19 mouse cellular contexts compared by ENCODE assay signal in the genomic region with DNA sequence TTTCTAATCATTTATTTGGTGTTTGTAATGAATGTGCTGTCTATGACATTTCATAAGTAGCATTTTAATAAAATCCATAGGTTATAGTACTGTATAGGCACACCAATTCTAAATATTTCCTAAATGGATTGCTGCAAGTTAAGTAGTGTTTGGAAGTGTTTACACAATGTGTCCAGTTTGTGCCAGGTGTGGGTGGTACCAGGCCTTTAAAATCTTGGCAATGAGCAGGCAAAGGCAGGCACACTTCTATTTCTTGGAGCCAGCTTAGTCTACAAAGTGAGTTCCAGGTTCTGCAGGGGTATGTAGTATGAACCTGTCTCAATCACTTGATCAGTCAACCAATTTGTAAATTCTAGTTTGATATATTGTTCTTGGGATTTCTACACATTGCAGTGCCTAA. TPM values are rescaled to one million over a fixed set of nuclear protein-coding genes. Genes with fewer than 3 reads are reported as not detected.
DNase-seq lines count a peak whose midpoint lies in the region; ATAC-seq and TF ChIP-seq lines count a peak whose summit lies in the region.
"Had no signal": no experiment of that assay in that cellular context is flagged by ENCODE, and none has a peak within 500 bp of the region (broad histone marks: within the 10 kb centered on the region; RNA-seq: fewer than 3 reads in every experiment).

No protein-coding gene starts in this region.

- no peaks in the 10 kb centered on the region for H3K36me3 ChIP-seq in liver, adult 2 months (ENCODE audit: control insufficient read depth, insufficient read depth, low read length)
- H3K36me3 ChIP-seq in hindbrain, embryonic 16.5 days (ENCODE audit: control insufficient read depth, insufficient read depth, low read length) = no peaks in the 10 kb centered on the region
- H3K36me3 ChIP-seq: embryonic facial prominence, embryonic 15.5 days; forebrain, embryonic 15.5 days; heart, embryonic 10.5 days; hindbrain, embryonic 10.5 days had no signal

- no peak overlapping the region for H3K4me3 ChIP-seq in gastrocnemius, adult 2 months
- H3K4me3 ChIP-seq in liver, adult 2 months (ENCODE audit: insufficient read depth, low read depth, low read length) = no peak overlapping the region
- no peak overlapping the region for H3K4me3 ChIP-seq in hindbrain, embryonic 16.5 days (ENCODE audit: low read length)
- H3K4me3 ChIP-seq: embryonic facial prominence, embryonic 15.5 days; erythroblast, embryonic 14.5 days; forebrain, embryonic 15.5 days; heart, embryonic 10.5 days; hindbrain, embryonic 10.5 days had no signal

- 0 out of 2 replicates have a peak, but pooled peaks cover 3% of the 10 kb centered on the region for H3K27me3 ChIP-seq in liver, adult 2 months (ENCODE audit: control insufficient read depth, insufficient read depth, low read length)
- H3K27me3 ChIP-seq in hindbrain, embryonic 16.5 days (replicated peaks; ENCODE audit: control insufficient read depth, insufficient read depth, low read length) = no peaks in the 10 kb centered on the region
- H3K27me3 ChIP-seq: embryonic facial prominence, embryonic 15.5 days; forebrain, embryonic 15.5 days had no signal

- intact Hi-C loops in gastrocnemius, adult 2 months (cut with DNase I) = no loop called here
- intact Hi-C loops in gastrocnemius, postnatal 36 days (cut with DNase I) = no loop called here

- H3K79me2 ChIP-seq in liver, adult 2 months (ENCODE audit: control insufficient read depth, insufficient read depth, low read length) = no peaks in the 10 kb centered on the region

- H3K9me3 ChIP-seq in hindbrain, embryonic 16.5 days (ENCODE audit: control insufficient read depth, low read length) = no peaks in the 10 kb centered on the region
- H3K9me3 ChIP-seq: embryonic facial prominence, embryonic 15.5 days; forebrain, embryonic 15.5 days; heart, embryonic 10.5 days; hindbrain, embryonic 10.5 days had no signal

- H3K4me1 ChIP-seq in liver, adult 2 months (ENCODE audit: control insufficient read depth, insufficient read depth, low read length) = no peaks in the 10 kb centered on the region
- H3K4me1 ChIP-seq in hindbrain, embryonic 16.5 days (ENCODE audit: control insufficient read depth, insufficient read depth, low read depth, low read length) = no peaks in the 10 kb centered on the region
- H3K4me1 ChIP-seq: embryonic facial prominence, embryonic 15.5 days; forebrain, embryonic 15.5 days; hindbrain, embryonic 10.5 days had no signal

- no peak for DNase-seq in gastrocnemius, adult 2 months
- no peak for DNase-seq in gastrocnemius, postnatal 36 days
- peak; percentile 12 for DNase-seq in liver, adult 2 months (ENCODE audit: extremely low read depth, low read depth, low spot score)
- DNase-seq in liver = no peak
- DNase-seq in lung, postnatal 36 days = peak; percentile 51
- no peak for DNase-seq in lung, postnatal 10 days
- DNase-seq: adrenal gland, postnatal 25 days; cerebellum, adult 2 months; cerebellum, postnatal 10 days; gastrocnemius, postnatal 10 days; heart, postnatal 14 days had no signal

- no peak for TF ChIP-seq POLR2A in liver, adult 2 months (IDR thresholded peaks at IDR 0.05; ENCODE audit: extremely low read depth, insufficient read depth, low read length)

- H3K27ac ChIP-seq in gastrocnemius, adult 2 months = peak overlapping the region; percentile 92
- no peak overlapping the region for H3K27ac ChIP-seq in liver, adult 2 months (replicated peaks; ENCODE audit: insufficient read depth, low read depth, low read length)
- no peak overlapping the region for H3K27ac ChIP-seq in hindbrain, embryonic 16.5 days (ENCODE audit: low read depth, low read length)
- H3K27ac ChIP-seq: embryonic facial prominence, embryonic 15.5 days; forebrain, embryonic 15.5 days; heart, embryonic 10.5 days; hindbrain, embryonic 10.5 days; hindbrain, embryonic 14.5 days had no signal

- TF ChIP-seq CTCF in gastrocnemius, adult 2 months (IDR thresholded peaks at IDR 0.05) = no peak
- no peak for TF ChIP-seq CTCF in liver, adult 2 months (IDR thresholded peaks at IDR 0.05; ENCODE audit: low read depth, low read length)

- H3K4me2 ChIP-seq in hindbrain, embryonic 16.5 days (ENCODE audit: low read length) = no peak overlapping the region
- H3K4me2 ChIP-seq: embryonic facial prominence, embryonic 15.5 days; forebrain, embryonic 15.5 days; hindbrain, embryonic 14.5 days had no signal

- ATAC-seq in hindbrain, embryonic 16.5 days = no peak
- ATAC-seq: forebrain, embryonic 15.5 days had no signal

- H3K9ac ChIP-seq in liver, adult 2 months (ENCODE audit: low read depth, low read length) = no peak overlapping the region
- H3K9ac ChIP-seq in hindbrain, embryonic 16.5 days (ENCODE audit: low read depth, low read length) = no peak overlapping the region
- H3K9ac ChIP-seq: embryonic facial prominence, embryonic 15.5 days; forebrain, embryonic 15.5 days; hindbrain, embryonic 14.5 days had no signal

RNA-seq across cellular contexts. Expression of a gene that starts 22.3 kb away (rescaled TPM):
- total RNA-seq in gastrocnemius, adult 2 months (2021) = 10 to 100 TPM; 33.9 to 57.3 TPM
- total RNA-seq in gastrocnemius, postnatal 36 days (2021) = 10 to 100 TPM; 29.8 to 46.5 TPM
- total RNA-seq in liver, adult 2 months (2014; rRNA removed) = 0.55 and 1.4 TPM in 2 replicates
- 0.02 and 0.10 TPM in 2 replicates for polyA plus RNA-seq in liver, adult 2 months (2012; rRNA removed)
- 1.2 and 1.3 TPM in 2 replicates for polyA plus RNA-seq in hindbrain, embryonic 16.5 days (2015; fragmentation: Nextera tagmentation; extraction: Ambion mirVana)
- total RNA-seq: MEL had no signal
- polyA plus RNA-seq: erythroblast, embryonic 14.5 days had no signal

Comparison
In these comparisons a context has a peak if more than half of its experiments do, and no peak if none do; other contexts are left out.
1. DNase-seq: peak in liver, adult 2 months (single experiment) and lung, postnatal 36 days (single experiment); none in gastrocnemius, adult 2 months (single experiment), gastrocnemius, postnatal 36 days (0 of 2), liver (single experiment) and lung, postnatal 10 days (single experiment).
2. RNA of a gene that starts 22.3 kb away (total RNA-seq): 33.9 to 57.3 TPM in gastrocnemius, adult 2 months and 29.8 to 46.5 TPM in gastrocnemius, postnatal 36 days; 0.55 to 1.4 TPM in liver, adult 2 months; every median in the first group is over 10 times any median in the second.